Mouse (Mus musculus): ENCODE results near the gene Plk1. TPM values are rescaled to one million over a fixed set of nuclear protein-coding genes. Genes with fewer than 3 reads are reported as not detected.

The Plk1 gene
- total RNA-seq (2014; rRNA removed) = 0.40 and 0.74 TPM in 2 replicates
- 0.24 and 0.42 TPM in 2 replicates for polyA plus RNA-seq (2012; rRNA removed)

GRCm38 (mm10) chr7:122158915-122159902 lies at the start of gene Plk1:
Gene Plk1, plus strand, starts transcription at chr7:122159439.
- WGBS = under 1% methylated on average over 63 of the region's 63 CpGs
- H3K27ac ChIP-seq (replicated peaks; ENCODE audit: insufficient read depth, low read depth, low read length) = no peak within 1 kb of the TSS

GRCm38 (mm10) chr7:122123518-122123917 lies 35.7 kb upstream of the Plk1 start:
- Histone ChIP-seq H3K27me3 (ENCODE audit: control insufficient read depth, insufficient read depth, low read length) (no peaks in the 10 kb centered on the region), H3K9ac (ENCODE audit: low read depth, low read length) (no peak overlapping the region), H3K36me3 (ENCODE audit: control insufficient read depth, insufficient read depth, low read length) (no peaks in the 10 kb centered on the region; the same call in 1 of the 2 replicates), H3K4me3 (ENCODE audit: insufficient read depth, low read depth, low read length) (no peak overlapping the region), H3K4me1 (ENCODE audit: control insufficient read depth, insufficient read depth, low read length) (peaks cover 1% of the 10 kb centered on the region; the same call in 1 of the 2 replicates), H3K79me2 (ENCODE audit: control insufficient read depth, insufficient read depth, low read length) (no peaks in the 10 kb centered on the region), H3K27ac (replicated peaks; ENCODE audit: insufficient read depth, low read depth, low read length) (no peak overlapping the region)
- WGBS = 32% methylated on average over 4 of the region's 4 CpGs
- no peak for TF ChIP-seq CTCF (IDR thresholded peaks at IDR 0.05; ENCODE audit: low read depth, low read length)
- no peak for DNase-seq (ENCODE audit: extremely low read depth, low read depth, low spot score)

More at GRCm38 (mm10) chr7:122158915-122159902, at the start of gene Plk1:
- Histone ChIP-seq H3K4me3 (ENCODE audit: insufficient read depth, low read depth, low read length) (peak within 1 kb of the TSS; percentile 64), H3K27me3 (ENCODE audit: control insufficient read depth, insufficient read depth, low read length) (no peaks in the 10 kb centered on the region), H3K36me3 (ENCODE audit: control insufficient read depth, insufficient read depth, low read length) (no peaks in the 10 kb centered on the region), H3K9ac (ENCODE audit: low read depth, low read length) (peak within 1 kb of the TSS; percentile 60), H3K79me2 (ENCODE audit: control insufficient read depth, insufficient read depth, low read length) (no peaks in the 10 kb centered on the region), H3K4me1 (ENCODE audit: control insufficient read depth, insufficient read depth, low read length) (0 out of 2 replicates have a peak, but pooled peaks cover 3% of the 10 kb centered on the region)
- peak; percentile 72 for DNase-seq (ENCODE audit: extremely low read depth, low read depth, low spot score)
- TF ChIP-seq CTCF (IDR thresholded peaks at IDR 0.05; ENCODE audit: low read depth, low read length) (peak; percentile 0; the same call in 1 of the 2 replicates), POLR2A (IDR thresholded peaks at IDR 0.05; ENCODE audit: extremely low read depth, insufficient read depth, low read length) (no peak)

- no peak overlapping the region for H3K27ac ChIP-seq (replicated peaks; ENCODE audit: insufficient read depth, low read depth, low read length)
- no peaks in the 10 kb centered on the region for H3K79me2 ChIP-seq (ENCODE audit: control insufficient read depth, insufficient read depth, low read length)
- H3K9ac ChIP-seq (ENCODE audit: low read depth, low read length) = no peak overlapping the region
- H3K36me3 ChIP-seq (ENCODE audit: control insufficient read depth, insufficient read depth, low read length) = no peaks in the 10 kb centered on the region
- no peaks in the 10 kb centered on the region for H3K27me3 ChIP-seq (ENCODE audit: control insufficient read depth, insufficient read depth, low read length)
- H3K4me1 ChIP-seq (ENCODE audit: control insufficient read depth, insufficient read depth, low read length) = no peaks in the 10 kb centered on the region
- TF ChIP-seq POLR2A (IDR thresholded peaks at IDR 0.05; ENCODE audit: extremely low read depth, insufficient read depth, low read length) (no peak), CTCF (IDR thresholded peaks at IDR 0.05; ENCODE audit: low read depth, low read length) (no peak)
- WGBS = 84% methylated on average over 8 of the region's 8 CpGs
- no peak overlapping the region for H3K4me3 ChIP-seq (ENCODE audit: insufficient read depth, low read depth, low read length)
- DNase-seq (ENCODE audit: extremely low read depth, low read depth, low spot score) = no peak
Observed at GRCm38 (mm10) chr7:122125636-122126035, 33.6 kb upstream of the Plk1 start.

- WGBS = 95% methylated on average over 11 of the region's 11 CpGs
- H3K9ac ChIP-seq (ENCODE audit: low read depth, low read length) = no peak overlapping the region
- no peaks in the 10 kb centered on the region for H3K4me1 ChIP-seq (ENCODE audit: control insufficient read depth, insufficient read depth, low read length)
- no peak for DNase-seq (ENCODE audit: extremely low read depth, low read depth, low spot score)
- no peak for TF ChIP-seq CTCF (IDR thresholded peaks at IDR 0.05; ENCODE audit: low read depth, low read length)
- TF ChIP-seq POLR2A (IDR thresholded peaks at IDR 0.05; ENCODE audit: extremely low read depth, insufficient read depth, low read length) = no peak
- H3K4me3 ChIP-seq (ENCODE audit: insufficient read depth, low read depth, low read length) = no peak overlapping the region
- no peak overlapping the region for H3K27ac ChIP-seq (replicated peaks; ENCODE audit: insufficient read depth, low read depth, low read length)
- no peaks in the 10 kb centered on the region for H3K27me3 ChIP-seq (ENCODE audit: control insufficient read depth, insufficient read depth, low read length)
- H3K79me2 ChIP-seq (ENCODE audit: control insufficient read depth, insufficient read depth, low read length) = no peaks in the 10 kb centered on the region
- no peaks in the 10 kb centered on the region for H3K36me3 ChIP-seq (ENCODE audit: control insufficient read depth, insufficient read depth, low read length)
Observed at GRCm38 (mm10) chr7:122126946-122127345, 32.3 kb upstream of the Plk1 start.

GRCm38 (mm10) chr7:122131834-122132233 lies 27.4 kb upstream of the Plk1 start:
- no peak overlapping the region for H3K4me3 ChIP-seq (ENCODE audit: insufficient read depth, low read depth, low read length)
- no peak overlapping the region for H3K9ac ChIP-seq (ENCODE audit: low read depth, low read length)
- no peak overlapping the region for H3K27ac ChIP-seq (replicated peaks; ENCODE audit: insufficient read depth, low read depth, low read length)
- 0 out of 2 replicates have a peak, but pooled peaks cover 4% of the 10 kb centered on the region for H3K4me1 ChIP-seq (ENCODE audit: control insufficient read depth, insufficient read depth, low read length)
- H3K27me3 ChIP-seq (ENCODE audit: control insufficient read depth, insufficient read depth, low read length) = no peaks in the 10 kb centered on the region
- no peak for DNase-seq (ENCODE audit: extremely low read depth, low read depth, low spot score)
- H3K36me3 ChIP-seq (ENCODE audit: control insufficient read depth, insufficient read depth, low read length) = peaks cover 12% of the 10 kb centered on the region; the same call in 1 of the 2 replicates
- no peak for TF ChIP-seq CTCF (IDR thresholded peaks at IDR 0.05; ENCODE audit: low read depth, low read length)
- no peak for TF ChIP-seq POLR2A (IDR thresholded peaks at IDR 0.05; ENCODE audit: extremely low read depth, insufficient read depth, low read length)
- H3K79me2 ChIP-seq (ENCODE audit: control insufficient read depth, insufficient read depth, low read length) = peaks cover 3% of the 10 kb centered on the region; the same call in 1 of the 2 replicates

Data from liver, adult 2 months (tissue).